Mouse (Mus musculus): ENCODE data around the gene Ttc7b.

GRCm38 (mm10) chr12:100489799-100490198, 30.8 kb downstream of the Ttc7b start:
- TF ChIP-seq CTCF (IDR thresholded peaks at IDR 0.05; ENCODE audit: low read depth, low read length) (no peak), POLR2A (IDR thresholded peaks at IDR 0.05; ENCODE audit: extremely low read depth, insufficient read depth, low read length) (no peak)
